Mouse (Mus musculus): ENCODE data around the gene Fam219b. TPM values are rescaled to one million over a fixed set of nuclear protein-coding genes. Genes with fewer than 3 reads are reported as not detected.

Fam219b gene
- polyA plus RNA-seq (2012; rRNA removed) = 12.1 and 12.2 TPM in 2 replicates

- DNase-seq (ENCODE audit: low read depth) = peak; percentile 94
- TF ChIP-seq CTCF (IDR thresholded peaks at IDR 0.05; ENCODE audit: borderline replicate concordance, extremely low read depth, insufficient read depth, insufficient read length) (no peak), POLR2A (IDR thresholded peaks at IDR 0.05; ENCODE audit: borderline replicate concordance, extremely low read depth, insufficient read depth, insufficient read length, poor library complexity, severe bottlenecking) (peak; percentile 65; the same call in 1 of the 2 replicates)
Measured at GRCm38 (mm10) chr9:57537044-57537727, at the start of gene Fam219b. TSS of gene Fam219b (plus strand) at chr9:57537528.

GRCm38 (mm10) chr9:57487807-57488206 lies 49.5 kb upstream of the Fam219b start:
- no peak for TF ChIP-seq CTCF (IDR thresholded peaks at IDR 0.05; ENCODE audit: borderline replicate concordance, extremely low read depth, insufficient read depth, insufficient read length)
- no peak for TF ChIP-seq POLR2A (IDR thresholded peaks at IDR 0.05; ENCODE audit: borderline replicate concordance, extremely low read depth, insufficient read depth, insufficient read length, poor library complexity, severe bottlenecking)
- DNase-seq (ENCODE audit: low read depth) = no peak

DNA sequence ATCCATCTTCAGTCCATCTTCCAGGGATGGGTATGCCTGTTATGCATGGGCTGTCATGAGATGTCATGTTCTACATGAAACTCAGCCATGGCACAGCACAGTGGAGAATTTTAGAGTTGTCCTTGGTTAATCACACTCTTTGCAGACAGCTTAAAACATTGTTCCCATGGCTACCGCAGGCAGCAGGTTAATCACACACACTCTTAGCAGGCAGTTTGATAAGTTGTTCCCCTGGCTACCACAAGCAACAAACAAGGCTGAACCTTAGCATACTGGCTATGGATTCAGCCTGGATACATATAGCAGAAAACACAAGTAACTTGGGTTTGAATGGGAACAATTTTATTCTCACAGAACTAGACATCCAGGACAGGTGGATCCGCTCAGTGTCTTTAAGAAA lies 43.8 kb upstream of the Fam219b start:
- DNase-seq (ENCODE audit: low read depth) = no peak
- TF ChIP-seq CTCF (IDR thresholded peaks at IDR 0.05; ENCODE audit: borderline replicate concordance, extremely low read depth, insufficient read depth, insufficient read length) (no peak), POLR2A (IDR thresholded peaks at IDR 0.05; ENCODE audit: borderline replicate concordance, extremely low read depth, insufficient read depth, insufficient read length, poor library complexity, severe bottlenecking) (no peak)

GRCm38 (mm10) chr9:57494970-57495369 lies 42.4 kb upstream of the Fam219b start:
- TF ChIP-seq POLR2A (IDR thresholded peaks at IDR 0.05; ENCODE audit: borderline replicate concordance, extremely low read depth, insufficient read depth, insufficient read length, poor library complexity, severe bottlenecking) (no peak), CTCF (IDR thresholded peaks at IDR 0.05; ENCODE audit: borderline replicate concordance, extremely low read depth, insufficient read depth, insufficient read length) (no peak)
- no peak for DNase-seq (ENCODE audit: low read depth)

DNA sequence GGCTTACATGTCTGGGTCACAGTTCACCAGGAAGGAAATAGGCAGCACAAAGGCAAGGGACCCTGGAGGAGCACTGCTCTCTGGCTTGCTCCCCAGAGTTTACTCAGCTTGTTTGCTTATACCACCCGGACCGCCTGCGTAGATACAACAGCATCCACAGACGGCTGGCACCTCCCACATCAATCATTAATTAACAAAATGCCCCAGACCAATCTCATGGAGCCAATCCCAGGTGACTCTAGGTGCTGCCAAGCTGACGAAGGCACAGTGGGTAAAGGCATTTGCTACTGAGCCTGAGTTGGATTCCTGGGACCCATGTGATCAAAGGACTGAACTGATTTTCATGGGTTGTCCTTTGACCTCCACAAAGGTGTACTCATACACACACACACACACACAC lies 40.1 kb upstream of the Fam219b start:
- DNase-seq (ENCODE audit: low read depth) = no peak
- no peak for TF ChIP-seq CTCF (IDR thresholded peaks at IDR 0.05; ENCODE audit: borderline replicate concordance, extremely low read depth, insufficient read depth, insufficient read length)
- no peak for TF ChIP-seq POLR2A (IDR thresholded peaks at IDR 0.05; ENCODE audit: borderline replicate concordance, extremely low read depth, insufficient read depth, insufficient read length, poor library complexity, severe bottlenecking)

- no peak for TF ChIP-seq CTCF (IDR thresholded peaks at IDR 0.05; ENCODE audit: borderline replicate concordance, extremely low read depth, insufficient read depth, insufficient read length)
- DNase-seq (ENCODE audit: low read depth) = peak; percentile 53
Measured at GRCm38 (mm10) chr9:57498536-57498935, 38.8 kb upstream of the Fam219b start.

- DNase-seq (ENCODE audit: low read depth) = peak; percentile 86
- TF ChIP-seq CTCF (IDR thresholded peaks at IDR 0.05; ENCODE audit: borderline replicate concordance, extremely low read depth, insufficient read depth, insufficient read length) = no peak
- no peak for TF ChIP-seq POLR2A (IDR thresholded peaks at IDR 0.05; ENCODE audit: borderline replicate concordance, extremely low read depth, insufficient read depth, insufficient read length, poor library complexity, severe bottlenecking)
Measured at GRCm38 (mm10) chr9:57501452-57501851, 35.9 kb upstream of the Fam219b start.

GRCm38 (mm10) chr9:57501861-57502260 lies 35.5 kb upstream of the Fam219b start:
- TF ChIP-seq CTCF (IDR thresholded peaks at IDR 0.05; ENCODE audit: borderline replicate concordance, extremely low read depth, insufficient read depth, insufficient read length) = no peak
- no peak for TF ChIP-seq POLR2A (IDR thresholded peaks at IDR 0.05; ENCODE audit: borderline replicate concordance, extremely low read depth, insufficient read depth, insufficient read length, poor library complexity, severe bottlenecking)
- peak; percentile 98 for DNase-seq (ENCODE audit: low read depth)

DNA sequence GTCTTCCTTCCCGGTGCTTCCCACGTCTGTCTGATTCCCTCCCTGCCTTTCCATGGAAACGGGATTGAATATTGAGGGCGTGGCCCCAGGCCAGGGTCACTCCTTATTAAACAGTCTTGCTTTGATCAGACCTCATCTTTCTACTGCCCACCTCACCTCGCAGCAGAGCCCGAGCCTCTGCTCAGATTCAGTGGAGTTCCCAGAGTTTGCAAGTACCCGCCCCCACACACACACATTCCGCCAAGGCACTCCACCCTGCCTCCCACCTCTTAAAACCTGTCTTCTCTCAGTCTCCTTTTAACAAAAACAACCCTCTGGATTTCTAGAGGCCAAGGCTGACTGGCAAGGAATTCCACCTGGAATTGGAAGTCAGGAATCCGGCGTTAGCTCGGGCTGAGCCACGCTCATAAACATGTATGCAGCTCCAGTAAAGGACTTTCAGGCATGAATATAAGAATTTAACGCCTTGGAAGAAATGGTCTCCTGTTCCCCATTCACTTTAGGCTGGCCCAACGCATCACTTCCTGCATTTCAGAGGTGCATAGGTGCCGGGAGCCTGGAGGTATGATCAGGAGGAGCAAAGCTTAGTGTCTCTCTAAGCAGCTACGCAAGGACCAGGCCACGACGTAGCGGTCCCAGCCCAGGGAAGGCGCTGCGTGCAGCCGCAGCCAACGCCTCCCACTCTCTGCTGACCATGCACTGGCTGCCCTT lies 34.3 kb upstream of the Fam219b start:
- TF ChIP-seq POLR2A (IDR thresholded peaks at IDR 0.05; ENCODE audit: borderline replicate concordance, extremely low read depth, insufficient read depth, insufficient read length, poor library complexity, severe bottlenecking) (no peak), CTCF (IDR thresholded peaks at IDR 0.05; ENCODE audit: borderline replicate concordance, extremely low read depth, insufficient read depth, insufficient read length) (no peak)
- DNase-seq (ENCODE audit: low read depth) = peak; percentile 19

GRCm38 (mm10) chr9:57503622-57504380 lies 33.5 kb upstream of the Fam219b start, which contains the start of gene Rpp25:
TSS of gene Rpp25 (plus strand) at chr9:57504026.
- TF ChIP-seq CTCF (IDR thresholded peaks at IDR 0.05; ENCODE audit: borderline replicate concordance, extremely low read depth, insufficient read depth, insufficient read length) = no peak
- TF ChIP-seq POLR2A (IDR thresholded peaks at IDR 0.05; ENCODE audit: borderline replicate concordance, extremely low read depth, insufficient read depth, insufficient read length, poor library complexity, severe bottlenecking) = no peak
- DNase-seq (ENCODE audit: low read depth) = peak; percentile 65

DNA sequence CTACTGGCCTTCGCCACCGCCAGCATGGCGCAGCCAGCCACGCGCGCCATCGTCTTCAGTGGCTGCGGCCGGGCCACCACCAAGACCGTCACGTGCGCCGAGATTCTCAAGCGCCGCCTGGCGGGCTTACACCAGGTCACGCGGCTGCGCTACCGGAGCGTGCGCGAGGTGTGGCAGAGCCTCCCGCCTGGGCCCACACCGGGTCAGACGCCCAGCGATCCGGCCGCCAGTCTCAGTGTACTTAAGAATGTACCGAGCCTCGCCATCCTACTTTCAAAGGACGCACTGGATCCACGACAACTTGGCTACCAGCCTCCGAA lies 33.0 kb upstream of the Fam219b start:
- DNase-seq (ENCODE audit: low read depth) = peak; percentile 77
- TF ChIP-seq POLR2A (IDR thresholded peaks at IDR 0.05; ENCODE audit: borderline replicate concordance, extremely low read depth, insufficient read depth, insufficient read length, poor library complexity, severe bottlenecking) = no peak
- TF ChIP-seq CTCF (IDR thresholded peaks at IDR 0.05; ENCODE audit: borderline replicate concordance, extremely low read depth, insufficient read depth, insufficient read length) = peak; percentile 22; the same call in 1 of the 2 replicates
